Mouse (Mus musculus): ENCODE results near the gene Slc25a10. TPM values are rescaled to one million over a fixed set of nuclear protein-coding genes. Genes with fewer than 3 reads are reported as not detected.

The Slc25a10 gene
- total and polyA plus RNA-seq, 2 experiments = 121 to 445 TPM

DNA sequence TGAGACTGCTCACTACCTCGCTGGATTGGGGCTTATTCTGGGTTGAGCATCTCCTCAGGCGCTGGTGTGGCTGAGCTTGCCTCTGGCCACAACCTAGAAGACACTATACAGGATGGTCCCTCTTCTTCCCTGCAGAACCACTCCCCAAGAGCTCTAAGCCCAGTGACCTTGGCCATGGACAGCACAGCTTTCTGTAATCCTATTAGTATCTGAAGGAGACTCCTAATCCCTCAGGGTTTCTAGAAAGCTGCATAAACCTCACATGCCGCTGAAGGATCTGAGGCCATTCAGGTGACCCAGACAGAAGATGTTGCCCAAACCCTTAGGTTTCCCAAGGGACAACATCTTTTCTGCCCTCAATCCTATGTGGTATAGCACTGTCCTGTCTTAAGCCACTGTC lies 39.4 kb upstream of the Slc25a10 start:
- Histone ChIP-seq H3K79me2 (ENCODE audit: control insufficient read depth, insufficient read depth, low read length) (no peaks in the 10 kb centered on the region), H3K27me3 (ENCODE audit: control insufficient read depth, insufficient read depth, low read length) (no peaks in the 10 kb centered on the region), H3K27ac (replicated peaks; ENCODE audit: insufficient read depth, low read depth, low read length) (no peak overlapping the region), H3K4me3 (ENCODE audit: insufficient read depth, low read depth, low read length) (no peak overlapping the region), H3K36me3 (ENCODE audit: control insufficient read depth, insufficient read depth, low read length) (no peaks in the 10 kb centered on the region), H3K9ac (ENCODE audit: low read depth, low read length) (no peak overlapping the region), H3K4me1 (ENCODE audit: control insufficient read depth, insufficient read depth, low read length) (no peaks in the 10 kb centered on the region)
- 83% methylated on average over 3 of the region's 3 CpGs for WGBS
- DNase-seq (ENCODE audit: extremely low read depth, low read depth, low spot score) = no peak
- TF ChIP-seq CTCF (IDR thresholded peaks at IDR 0.05; ENCODE audit: low read depth, low read length) (no peak), POLR2A (IDR thresholded peaks at IDR 0.05; ENCODE audit: extremely low read depth, insufficient read depth, low read length) (no peak)

DNA sequence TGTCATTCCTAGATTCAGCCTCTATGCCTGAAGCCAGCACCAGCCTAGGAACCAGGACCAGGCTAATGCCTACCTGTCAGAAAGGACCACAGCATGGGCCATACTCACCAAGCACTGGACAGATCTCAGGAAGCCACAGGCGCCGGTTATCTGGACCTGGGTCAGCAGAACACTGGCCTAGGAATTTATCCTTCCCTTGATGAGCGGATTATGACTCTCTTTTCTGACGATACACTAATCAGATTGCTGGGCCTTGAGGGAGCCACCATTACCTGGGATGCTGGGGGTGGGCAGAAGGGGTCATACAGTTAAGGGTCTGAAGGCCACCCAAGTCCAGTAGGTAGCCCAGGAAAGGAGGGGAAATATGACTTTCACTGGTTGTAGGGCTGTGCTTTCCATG lies 38.3 kb upstream of the Slc25a10 start, which contains the start of gene Pde6g:
Pde6g (minus strand) TSS at position 195 of the 400 bp plus-strand sequence.
- no peak for DNase-seq (ENCODE audit: extremely low read depth, low read depth, low spot score)
- H3K27ac ChIP-seq (replicated peaks; ENCODE audit: insufficient read depth, low read depth, low read length) = no peak within 1 kb of the TSS
- no peak for TF ChIP-seq CTCF (IDR thresholded peaks at IDR 0.05; ENCODE audit: low read depth, low read length)
- no peak for TF ChIP-seq POLR2A (IDR thresholded peaks at IDR 0.05; ENCODE audit: extremely low read depth, insufficient read depth, low read length)
- H3K36me3 ChIP-seq (ENCODE audit: control insufficient read depth, insufficient read depth, low read length) = no peaks in the 10 kb centered on the region
- H3K4me3 ChIP-seq (ENCODE audit: insufficient read depth, low read depth, low read length) = no peak within 1 kb of the TSS
- H3K9ac ChIP-seq (ENCODE audit: low read depth, low read length) = no peak within 1 kb of the TSS
- H3K27me3 ChIP-seq (ENCODE audit: control insufficient read depth, insufficient read depth, low read length) = no peaks in the 10 kb centered on the region
- WGBS = 84% methylated on average over 4 of the region's 4 CpGs
- H3K79me2 ChIP-seq (ENCODE audit: control insufficient read depth, insufficient read depth, low read length) = 0 out of 2 replicates have a peak, but pooled peaks cover 2% of the 10 kb centered on the region
- H3K4me1 ChIP-seq (ENCODE audit: control insufficient read depth, insufficient read depth, low read length) = peaks cover 1% of the 10 kb centered on the region; the same call in 1 of the 2 replicates

DNA sequence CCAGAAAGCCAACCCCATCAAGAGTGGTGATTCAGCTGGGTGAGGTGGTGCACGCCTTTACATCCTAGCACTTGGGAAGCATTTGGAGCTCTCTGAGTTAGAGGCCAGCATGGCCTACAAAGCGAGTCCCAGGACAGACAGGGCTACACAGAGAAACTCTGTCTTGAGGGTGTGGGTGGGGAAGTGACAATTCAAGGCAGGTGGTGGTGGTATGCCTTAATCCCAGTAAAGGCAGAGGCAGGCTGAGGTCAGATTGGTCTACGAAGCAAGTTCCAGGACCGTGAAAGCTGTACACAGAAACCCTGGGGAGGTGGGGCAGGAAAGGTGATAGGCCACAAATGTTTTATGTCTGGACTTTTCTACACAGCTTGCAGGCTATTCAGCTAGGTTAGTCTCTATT lies 36.7 kb upstream of the Slc25a10 start:
- no peak overlapping the region for H3K9ac ChIP-seq (ENCODE audit: low read depth, low read length)
- H3K4me1 ChIP-seq (ENCODE audit: control insufficient read depth, insufficient read depth, low read length) = peaks cover 4% of the 10 kb centered on the region; the same call in 1 of the 2 replicates
- no peak overlapping the region for H3K27ac ChIP-seq (replicated peaks; ENCODE audit: insufficient read depth, low read depth, low read length)
- 94% methylated on average over 4 of the region's 4 CpGs for WGBS
- DNase-seq (ENCODE audit: extremely low read depth, low read depth, low spot score) = no peak
- H3K79me2 ChIP-seq (ENCODE audit: control insufficient read depth, insufficient read depth, low read length) = 0 out of 2 replicates have a peak, but pooled peaks cover 6% of the 10 kb centered on the region
- H3K36me3 ChIP-seq (ENCODE audit: control insufficient read depth, insufficient read depth, low read length) = no peaks in the 10 kb centered on the region
- H3K27me3 ChIP-seq (ENCODE audit: control insufficient read depth, insufficient read depth, low read length) = no peaks in the 10 kb centered on the region
- H3K4me3 ChIP-seq (ENCODE audit: insufficient read depth, low read depth, low read length) = no peak overlapping the region
- TF ChIP-seq CTCF (IDR thresholded peaks at IDR 0.05; ENCODE audit: low read depth, low read length) (no peak), POLR2A (IDR thresholded peaks at IDR 0.05; ENCODE audit: extremely low read depth, insufficient read depth, low read length) (no peak)

DNA sequence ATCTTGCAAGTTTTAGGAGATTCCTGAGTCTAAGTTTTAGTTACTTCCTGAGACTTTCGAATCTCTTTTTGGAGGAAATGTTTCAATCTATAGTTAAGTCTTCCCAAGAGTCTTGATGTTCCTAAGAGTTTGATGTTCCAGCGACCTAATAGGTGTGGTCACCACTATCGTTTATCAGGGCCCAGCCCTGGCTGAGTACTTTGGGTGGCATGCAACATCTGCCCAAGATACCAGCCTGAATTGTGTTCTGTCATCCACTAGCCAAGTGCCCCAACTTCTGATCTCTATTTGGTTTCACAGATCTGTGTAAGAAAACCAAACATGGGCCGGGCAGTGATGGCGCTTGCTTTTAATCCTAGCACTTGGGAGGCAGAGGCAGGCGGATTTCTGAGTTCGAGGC lies 36.2 kb upstream of the Slc25a10 start:
- DNase-seq (ENCODE audit: extremely low read depth, low read depth, low spot score) = no peak
- TF ChIP-seq POLR2A (IDR thresholded peaks at IDR 0.05; ENCODE audit: extremely low read depth, insufficient read depth, low read length) = no peak
- no peak for TF ChIP-seq CTCF (IDR thresholded peaks at IDR 0.05; ENCODE audit: low read depth, low read length)
- Histone ChIP-seq H3K79me2 (ENCODE audit: control insufficient read depth, insufficient read depth, low read length) (0 out of 2 replicates have a peak, but pooled peaks cover 6% of the 10 kb centered on the region), H3K36me3 (ENCODE audit: control insufficient read depth, insufficient read depth, low read length) (no peaks in the 10 kb centered on the region), H3K4me1 (ENCODE audit: control insufficient read depth, insufficient read depth, low read length) (peaks cover 4% of the 10 kb centered on the region; the same call in 1 of the 2 replicates), H3K27me3 (ENCODE audit: control insufficient read depth, insufficient read depth, low read length) (no peaks in the 10 kb centered on the region), H3K9ac (ENCODE audit: low read depth, low read length) (no peak overlapping the region), H3K4me3 (ENCODE audit: insufficient read depth, low read depth, low read length) (no peak overlapping the region), H3K27ac (replicated peaks; ENCODE audit: insufficient read depth, low read depth, low read length) (no peak overlapping the region)
- 97% methylated on average over 7 of the region's 7 CpGs for WGBS

DNA sequence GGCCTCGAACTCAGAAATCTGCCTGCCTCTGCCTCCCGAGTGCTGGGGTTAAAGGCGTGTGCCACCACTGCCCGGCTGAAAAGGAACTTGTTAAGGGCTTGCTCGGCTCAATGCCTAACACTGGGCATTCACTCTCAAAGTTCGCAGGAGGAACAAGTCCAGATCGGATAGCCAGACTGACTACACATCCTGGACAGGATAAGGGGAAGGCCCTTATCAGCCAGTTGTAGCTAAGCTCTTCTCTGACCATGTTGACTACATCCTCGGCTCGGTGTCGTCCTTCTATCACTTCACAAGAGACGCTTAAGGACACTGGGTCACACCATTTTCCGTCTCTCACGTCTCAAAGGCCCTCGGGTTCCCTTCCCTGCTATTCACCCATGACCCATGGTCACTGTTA lies 34.3 kb upstream of the Slc25a10 start:
- peaks cover 4% of the 10 kb centered on the region; the same call in 1 of the 2 replicates for H3K4me1 ChIP-seq (ENCODE audit: control insufficient read depth, insufficient read depth, low read length)
- H3K27ac ChIP-seq (replicated peaks; ENCODE audit: insufficient read depth, low read depth, low read length) = peak overlapping the region; percentile 74
- peak overlapping the region; percentile 88 for H3K9ac ChIP-seq (ENCODE audit: low read depth, low read length)
- WGBS = 5% methylated on average over 14 of the region's 14 CpGs
- peak; percentile 66 for DNase-seq (ENCODE audit: extremely low read depth, low read depth, low spot score)
- H3K27me3 ChIP-seq (ENCODE audit: control insufficient read depth, insufficient read depth, low read length) = no peaks in the 10 kb centered on the region
- peak overlapping the region; percentile 76 for H3K4me3 ChIP-seq (ENCODE audit: insufficient read depth, low read depth, low read length)
- no peaks in the 10 kb centered on the region for H3K36me3 ChIP-seq (ENCODE audit: control insufficient read depth, insufficient read depth, low read length)
- H3K79me2 ChIP-seq (ENCODE audit: control insufficient read depth, insufficient read depth, low read length) = 0 out of 2 replicates have a peak, but pooled peaks cover 6% of the 10 kb centered on the region
- no peak for TF ChIP-seq POLR2A (IDR thresholded peaks at IDR 0.05; ENCODE audit: extremely low read depth, insufficient read depth, low read length)
- TF ChIP-seq CTCF (IDR thresholded peaks at IDR 0.05; ENCODE audit: low read depth, low read length) = no peak

Data from liver, adult 2 months (tissue).